In genomic region chr2:38689881-38690280, GRCm38 (mm10) we compare ENCODE assay signal across 25 mouse cellular contexts. TPM values are rescaled to one million over a fixed set of nuclear protein-coding genes. Genes with fewer than 3 reads are reported as not detected.
A peak's percentile ranks its signal among the peaks of the same experiment; 100 is the strongest.
DNase-seq lines count a peak whose midpoint lies in the region; ATAC-seq and TF ChIP-seq lines count a peak whose summit lies in the region.
"Had no signal": no experiment of that assay in that cellular context is flagged by ENCODE, and none has a peak within 500 bp of the region (broad histone marks: within the 10 kb centered on the region; RNA-seq: fewer than 3 reads in every experiment).

No protein-coding gene starts in this region.

- no peak for TF ChIP-seq CTCF in C2C12 (IDR thresholded peaks at IDR 0.05; ENCODE audit: control insufficient read depth, insufficient read depth, insufficient read length)

- H3K9ac ChIP-seq in hindbrain, embryonic 12.5 days = no peak overlapping the region
- no peak overlapping the region for H3K9ac ChIP-seq in hindbrain, embryonic 16.5 days (ENCODE audit: low read depth, low read length)
- H3K9ac ChIP-seq: liver, embryonic 13.5 days had no signal

- H3K79me2 ChIP-seq in C2C12 (ENCODE audit: control insufficient read depth, insufficient read depth) = no peaks in the 10 kb centered on the region

- 58% methylated on average over 1 of the region's 1 CpGs for WGBS in hindbrain, embryonic 12.5 days
- 20% methylated on average over 1 of the region's 1 CpGs for WGBS in hindbrain, embryonic 16.5 days

- intact Hi-C loops in heart, postnatal 14 days (cut with DNase I) = no loop called here

- no peak overlapping the region for H3K4me3 ChIP-seq in hindbrain, embryonic 12.5 days
- no peak overlapping the region for H3K4me3 ChIP-seq in hindbrain, embryonic 16.5 days (ENCODE audit: low read length)
- no peak overlapping the region for H3K4me3 ChIP-seq in C2C12 (ENCODE audit: insufficient read depth, poor library complexity, severe bottlenecking)

- peak; percentile 91 for DNase-seq in 3T3-L1 (ENCODE audit: low read depth, low spot score)
- DNase-seq in adrenal gland, postnatal 36 days = peak; percentile 57 to 61
- no peak for DNase-seq in heart, postnatal 14 days
- no peak for DNase-seq in lung, adult 18-20 months
- DNase-seq: heart, adult 11 months; heart, postnatal 36 days; kidney, adult 8-10 months; kidney, postnatal 14 days; layer of hippocampus, postnatal 36 days; liver, embryonic 13.5 days; right cerebral cortex, adult 18-20 months; thymus, postnatal 4 days had no signal

- ATAC-seq in hindbrain, embryonic 12.5 days (ENCODE audit: low FRiP score) = no peak
- ATAC-seq in hindbrain, embryonic 16.5 days = no peak
- ATAC-seq: inflammation-experienced regulatory T-cells, adult 6 months had no signal

- H3K36me3 ChIP-seq in hindbrain, embryonic 12.5 days = no peaks in the 10 kb centered on the region
- no peaks in the 10 kb centered on the region for H3K36me3 ChIP-seq in hindbrain, embryonic 16.5 days (ENCODE audit: control insufficient read depth, insufficient read depth, low read length)
- no peaks in the 10 kb centered on the region for H3K36me3 ChIP-seq in C2C12 (ENCODE audit: control insufficient read depth, insufficient read depth)
- H3K36me3 ChIP-seq: heart, embryonic 12.5 days; limb, embryonic 13.5 days; liver, embryonic 13.5 days; lung, embryonic 15.5 days; neural tube, embryonic 12.5 days had no signal

- peaks cover 20% of the 10 kb centered on the region for H3K27me3 ChIP-seq in hindbrain, embryonic 12.5 days
- no peaks in the 10 kb centered on the region for H3K27me3 ChIP-seq in hindbrain, embryonic 16.5 days (replicated peaks; ENCODE audit: control insufficient read depth, insufficient read depth, low read length)
- H3K27me3 ChIP-seq in C2C12 (ENCODE audit: control insufficient read depth, insufficient read depth, insufficient read length) = peaks cover 16% of the 10 kb centered on the region

- no peaks in the 10 kb centered on the region for H3K9me3 ChIP-seq in hindbrain, embryonic 12.5 days (replicated peaks)
- no peaks in the 10 kb centered on the region for H3K9me3 ChIP-seq in hindbrain, embryonic 16.5 days (ENCODE audit: control insufficient read depth, low read length)
- H3K9me3 ChIP-seq: heart, embryonic 12.5 days; limb, embryonic 13.5 days; liver, embryonic 13.5 days; lung, embryonic 15.5 days; neural tube, embryonic 12.5 days had no signal

- H3K79me3 ChIP-seq in C2C12 (ENCODE audit: low read depth) = no peaks in the 10 kb centered on the region

- 0 out of 2 replicates have a peak overlapping the region, but pooled peaks have one; percentile 54 for H3K4me2 ChIP-seq in hindbrain, embryonic 12.5 days (replicated peaks)
- H3K4me2 ChIP-seq in hindbrain, embryonic 16.5 days (ENCODE audit: low read length) = no peak overlapping the region

- H3ac ChIP-seq in C2C12 (ENCODE audit: control insufficient read depth, insufficient read length, low read depth) = no peak overlapping the region

- H3K27ac ChIP-seq in hindbrain, embryonic 12.5 days = 0 out of 2 replicates have a peak overlapping the region, but pooled peaks have one; percentile 55
- H3K27ac ChIP-seq in hindbrain, embryonic 16.5 days (ENCODE audit: low read depth, low read length) = no peak overlapping the region
- H3K27ac ChIP-seq: limb, embryonic 13.5 days; liver, embryonic 13.5 days; lung, embryonic 15.5 days; macrophage; neural tube, embryonic 12.5 days had no signal

- H3K4me1 ChIP-seq in hindbrain, embryonic 12.5 days = peaks cover 19% of the 10 kb centered on the region
- peaks cover 12% of the 10 kb centered on the region for H3K4me1 ChIP-seq in hindbrain, embryonic 16.5 days (ENCODE audit: control insufficient read depth, insufficient read depth, low read depth, low read length)

TF ChIP-seq in C2C12, 6 proteins besides CTCF, POLR2A, EP300 and RAD21:
- TF ChIP-seq FOSL1 (IDR thresholded peaks at IDR 0.05; ENCODE audit: insufficient read depth, low read length, poor library complexity, severe bottlenecking) = peak; percentile 29
- no peak for TF ChIP-seq MYOD1 (IDR thresholded peaks at IDR 0.05; ENCODE audit: control insufficient read depth, insufficient read length, low read depth)

RNA-seq across cellular contexts. Expression of gene Nr5a1, which starts 24.5 kb away (rescaled TPM):
- 0.08 and 0.12 TPM in 2 replicates for polyA plus RNA-seq in hindbrain, embryonic 12.5 days (2016; fragmentation: Nextera tagmentation; extraction: Ambion mirVana)
- 0.16 TPM in 1 of 2 replicates, not detected in the other for polyA plus RNA-seq in hindbrain, embryonic 16.5 days (2015; fragmentation: Nextera tagmentation; extraction: Ambion mirVana)
- 0.01 TPM for polyA plus RNA-seq in C2C12 (2012; fragmentation: generic; extraction: Trizol)
- 100 to 1,000 TPM; 529 to 721 TPM for total RNA-seq in adrenal gland, postnatal 36 days (2021)
- under 1 TPM in 1 of 2 experiments, not detected in 1; 0.07 TPM for total RNA-seq in heart, postnatal 14 days (2021)
- total RNA-seq: heart, postnatal 36 days; layer of hippocampus, adult 2 months; layer of hippocampus, postnatal 36 days; left cerebral cortex, postnatal 14 days; MEL; monocyte, adult 5-6 weeks had no signal
- polyA plus RNA-seq: heart, embryonic 12.5 days; inflammation-experienced regulatory T-cells, adult 6 months; limb, embryonic 13.5 days; liver, embryonic 13.5 days; macrophage had no signal

RNA-seq across cellular contexts. Expression of gene Psmb7, which starts 46.0 kb away (rescaled TPM):
- 267 and 272 TPM in 2 replicates for polyA plus RNA-seq in hindbrain, embryonic 12.5 days (2016; fragmentation: Nextera tagmentation; extraction: Ambion mirVana)
- polyA plus RNA-seq in hindbrain, embryonic 16.5 days (2015; fragmentation: Nextera tagmentation; extraction: Ambion mirVana) = 273 and 299 TPM in 2 replicates
- polyA plus RNA-seq in C2C12 (2012; fragmentation: generic; extraction: Trizol) = 377 TPM
- total RNA-seq in adrenal gland, postnatal 36 days (2021) = 100 to 1,000 TPM; 294 to 327 TPM
- 100 to 1,000 TPM; 242 to 254 TPM for total RNA-seq in heart, postnatal 14 days (2021)

Comparison
In these comparisons a context has a peak if more than half of its experiments do, and no peak if none do; other contexts are left out.
1. DNase-seq: peak in 3T3-L1 (single experiment) and adrenal gland, postnatal 36 days (2 of 2); none in heart, postnatal 14 days (0 of 2) and lung, adult 18-20 months (0 of 2).